Mouse (Mus musculus): ENCODE data around the gene Erc1.

DNA sequence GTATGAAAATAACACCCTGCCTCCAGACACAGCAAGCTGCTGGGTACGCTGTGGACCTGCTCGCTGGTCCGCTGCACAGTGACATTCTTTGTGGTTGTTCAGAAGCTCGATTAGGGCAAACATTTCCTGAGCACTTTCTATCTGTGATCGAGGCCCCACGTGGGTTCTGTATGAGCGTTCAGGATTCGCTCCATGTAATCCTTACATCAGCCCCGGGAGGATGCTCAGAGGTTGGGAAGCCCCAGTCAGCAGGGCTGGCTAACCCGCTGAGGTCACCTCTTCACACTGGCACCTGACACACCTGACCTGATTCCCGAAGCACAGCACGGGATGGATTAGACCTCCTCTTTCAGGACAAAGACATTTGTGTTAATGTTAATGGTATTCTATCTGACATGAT is 312.1 kb downstream of the Erc1 start:
- TF ChIP-seq CTCF (IDR thresholded peaks at IDR 0.05; ENCODE audit: extremely low read depth, insufficient read depth, insufficient read length, insufficient replicate concordance), result no peak
- no peak for TF ChIP-seq POLR2A (IDR thresholded peaks at IDR 0.05; ENCODE audit: low read depth, low read length)

All from spleen, adult 2 months (tissue).